Mouse (Mus musculus): ENCODE data around the gene Ccl6.

- no peak for TF ChIP-seq CTCF (conservative IDR thresholded peaks at IDR 0.05; ENCODE audit: insufficient read depth, insufficient read length, low read depth, low read length)
- TF ChIP-seq POLR2A (IDR thresholded peaks at IDR 0.05; ENCODE audit: low read depth, low read length), result no peak
Measured at GRCm38 (mm10) chr11:83568061-83568460, 24.8 kb downstream of the Ccl6 start.
